Mouse (Mus musculus) thymus, adult 2 months (tissue): ENCODE results near the gene Wdr44. TPM values are rescaled to one million over a fixed set of nuclear protein-coding genes. Genes with fewer than 3 reads are reported as not detected.
"Not testable (repeated sequence)": the region's sequence is repeated elsewhere in the genome, so short reads cannot be mapped to it uniquely, and the experiment has no call there.

ENCODE experiments used
- DNase-seq: peaks from one replicate; pipeline ENCODE4 v3.0.0; 2021
- H3K27ac ChIP-seq: fragments of 200-500 bp; 2 replicates; pipeline ENCODE4 v1.5.1; 2012; ENCODE audit warnings: low read length, control low read depth; ENCODE audit not compliant: control insufficient read depth, insufficient read depth
- H3K27me3 ChIP-seq: fragments of 200-500 bp; 2 replicates; pipeline ENCODE4 v1.6.1; 2012; ENCODE audit warnings: mild to moderate bottlenecking, low read length, moderate library complexity, mixed read lengths; ENCODE audit not compliant: control insufficient read depth, insufficient read depth
- H3K36me3 ChIP-seq: fragments of 200-500 bp; 2 replicates; pipeline ENCODE4 v1.6.1; 2012; ENCODE audit warnings: mild to moderate bottlenecking, low read length, moderate library complexity; ENCODE audit not compliant: control insufficient read depth, insufficient read depth
- H3K4me1 ChIP-seq: fragments of 200-500 bp; replicated peaks from 2 replicates; pipeline ENCODE4 v1.6.1; 2012; ENCODE audit warnings: low read length; ENCODE audit not compliant: control insufficient read depth, insufficient read depth
- H3K4me3 ChIP-seq: fragments of 200-500 bp; 2 replicates; pipeline ENCODE4 v1.5.1; 2012; ENCODE audit warnings: mild to moderate bottlenecking, low read length, control low read depth, moderate library complexity; ENCODE audit not compliant: control insufficient read depth, insufficient read depth
- CTCF ChIP-seq: fragments of 200-500 bp; IDR thresholded peaks from 2 replicates; pipeline ENCODE4 v1.5.1; 2012; ENCODE audit warnings: mild to moderate bottlenecking, control low read depth, low read length, moderate library complexity, borderline replicate concordance; ENCODE audit not compliant: control insufficient read depth, poor library complexity, insufficient read depth; ENCODE audit errors: extremely low read depth
- POLR2A ChIP-seq: fragments of 200-500 bp; IDR thresholded peaks from 2 replicates; pipeline ENCODE4 v1.6.1; 2012; ENCODE audit warnings: mild to moderate bottlenecking, low read length, control low read depth, moderate library complexity; ENCODE audit not compliant: control insufficient read depth, poor library complexity, insufficient read depth; ENCODE audit errors: extremely low read depth
- WGBS: fragments of 180-500 bp; shearing (Covaris S2); methylation state at CpG from one replicate; pipeline ENCODE4 v1.1.7; 2018; 5-methylcytosine and 5-hydroxymethylcytosine counted together
- polyA plus RNA-seq: library from polyadenylated mRNA; depleted of rRNA; stranded (reverse); fragments of >200 nt; gene quantifications from 2 replicates; pipeline ENCODE4 v1.2.3, GENCODE M21; 2012

Gene Wdr44
- polyA plus RNA-seq, 1 experiment, result 8.1 TPM

GRCm38 (mm10) chrX:23699023-23699422 is 6.2 kb downstream of the Wdr44 start:
- no peak for DNase-seq
- peaks cover 2% of the 10 kb centered on the region; the same call in 1 of the 2 replicates for H3K4me1 ChIP-seq
- no peaks in the 10 kb centered on the region for H3K27me3 ChIP-seq
- H3K27ac ChIP-seq, result no peak overlapping the region
- H3K4me3 ChIP-seq, result no peak overlapping the region
- no peaks in the 10 kb centered on the region for H3K36me3 ChIP-seq
- TF ChIP-seq CTCF (no peak), POLR2A (no peak)
- WGBS, result 95% methylated on average over 1 of the region's 1 CpGs

DNA sequence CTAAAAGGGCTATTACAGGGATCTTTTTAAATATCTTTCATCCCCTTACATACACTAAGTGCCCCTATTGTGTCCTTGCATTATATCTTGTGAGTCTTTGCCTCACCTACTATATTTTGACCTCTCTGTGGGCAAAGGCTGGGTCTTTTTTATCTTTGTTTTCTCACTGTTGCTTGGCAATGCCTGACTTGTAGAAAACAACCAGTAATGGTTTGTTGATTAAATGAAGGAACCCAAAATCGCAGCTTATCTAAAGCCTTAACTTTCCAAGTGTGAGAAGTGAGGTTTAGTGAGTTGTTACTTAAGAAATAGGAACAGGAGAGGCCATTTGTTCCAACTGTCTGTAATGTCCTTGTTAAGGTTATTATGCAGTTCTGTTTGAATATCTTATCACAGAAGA is 24.4 kb downstream of the Wdr44 start:
- 94% methylated on average over 1 of the region's 1 CpGs for WGBS
- Histone ChIP-seq H3K27ac (no peak overlapping the region), H3K4me3 (no peak overlapping the region), H3K4me1 (no peaks in the 10 kb centered on the region), H3K27me3 (no peaks in the 10 kb centered on the region), H3K36me3 (no peaks in the 10 kb centered on the region)
- TF ChIP-seq POLR2A (no peak), CTCF (no peak)
- no peak for DNase-seq

- 64% methylated on average over 1 of the region's 1 CpGs for WGBS
- Histone ChIP-seq H3K36me3 (no peaks in the 10 kb centered on the region), H3K27ac (no peak overlapping the region), H3K4me3 (no peak overlapping the region), H3K4me1 (no peaks in the 10 kb centered on the region), H3K27me3 (no peaks in the 10 kb centered on the region)
- no peak for DNase-seq
- TF ChIP-seq POLR2A, result no peak
Measured at GRCm38 (mm10) chrX:23727463-23727862, 34.6 kb downstream of the Wdr44 start.

DNA sequence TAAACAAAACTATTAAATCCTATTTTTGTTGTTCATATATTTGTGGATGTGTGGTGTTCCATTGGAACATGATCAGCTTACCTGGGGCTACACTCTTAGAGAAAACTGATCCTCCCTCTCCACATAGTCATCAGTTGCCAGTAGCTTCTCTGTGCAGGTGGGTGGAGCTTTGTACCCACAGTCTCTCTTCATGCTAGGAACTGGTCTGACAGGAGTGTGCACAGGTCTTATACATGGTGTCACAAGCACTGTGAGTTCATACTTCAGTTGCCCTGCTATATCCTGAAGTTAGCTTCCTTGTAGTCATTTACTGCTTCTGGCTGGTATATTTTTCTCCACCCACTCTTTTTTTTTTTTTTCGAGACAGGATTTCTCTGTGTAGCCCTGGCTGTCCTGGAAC is 61.8 kb downstream of the Wdr44 start:
- TF ChIP-seq CTCF (no peak), POLR2A (no peak)
- no peaks in the 10 kb centered on the region for H3K4me1 ChIP-seq
- no peak overlapping the region for H3K27ac ChIP-seq
- no peak overlapping the region for H3K4me3 ChIP-seq
- H3K27me3 ChIP-seq, result no peaks in the 10 kb centered on the region
- H3K36me3 ChIP-seq, result no peaks in the 10 kb centered on the region
- 100% methylated on average over 1 of the region's 1 CpGs for WGBS
- DNase-seq, result no peak

DNA sequence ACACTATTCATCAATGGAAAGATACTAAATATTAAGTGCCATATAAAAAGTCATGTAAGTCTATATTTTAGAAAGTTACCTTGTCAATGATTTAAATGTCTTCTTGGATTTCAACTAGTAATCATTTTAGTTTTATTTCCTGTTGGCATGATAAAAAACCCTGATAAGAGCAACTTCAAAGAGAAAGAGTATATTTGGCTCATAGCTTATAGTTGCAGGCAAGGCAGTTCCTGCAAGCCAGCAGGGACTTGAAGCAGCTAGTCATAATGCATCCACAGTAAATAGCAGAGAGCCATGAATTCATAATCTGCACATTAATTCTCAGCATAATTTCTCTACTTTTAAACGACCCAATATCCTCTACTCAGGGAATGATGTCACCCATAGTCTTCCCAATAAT is 75.0 kb downstream of the Wdr44 start:
- Histone ChIP-seq H3K27me3 (no peaks in the 10 kb centered on the region), H3K4me3 (no peak overlapping the region), H3K36me3 (no peaks in the 10 kb centered on the region), H3K27ac (no peak overlapping the region), H3K4me1 (no peaks in the 10 kb centered on the region)
- no peak for DNase-seq
- TF ChIP-seq CTCF, result no peak
- TF ChIP-seq POLR2A, result no peak
- 100% methylated on average over 1 of the region's 1 CpGs for WGBS

DNA sequence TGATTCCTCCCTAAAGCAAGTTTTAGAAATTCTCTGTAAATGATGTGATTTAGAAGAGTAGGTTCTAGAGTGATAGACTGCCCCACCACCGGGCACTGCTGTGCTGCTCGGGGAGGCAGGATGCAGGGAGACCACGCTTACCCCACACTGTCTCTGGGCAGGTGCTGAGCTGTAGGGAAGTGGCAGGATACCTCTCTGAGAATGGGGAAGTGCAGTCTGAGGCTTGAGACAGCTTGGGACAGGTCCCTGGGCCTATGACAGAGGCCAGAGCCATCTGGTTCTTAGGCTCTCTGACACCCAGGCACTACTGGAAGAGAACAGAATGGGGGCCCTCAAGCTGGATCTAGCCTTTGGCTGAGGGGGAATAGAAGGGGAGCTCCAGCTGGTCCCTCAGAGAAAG is 114.3 kb downstream of the Wdr44 start:
- TF ChIP-seq CTCF (no peak), POLR2A (no peak)
- Histone ChIP-seq H3K36me3 (no peaks in the 10 kb centered on the region), H3K27me3 (no peaks in the 10 kb centered on the region), H3K4me1 (no peaks in the 10 kb centered on the region), H3K4me3 (no peak overlapping the region), H3K27ac (no peak overlapping the region)
- no peak for DNase-seq
- 28% methylated on average over 3 of the region's 3 CpGs for WGBS

DNA sequence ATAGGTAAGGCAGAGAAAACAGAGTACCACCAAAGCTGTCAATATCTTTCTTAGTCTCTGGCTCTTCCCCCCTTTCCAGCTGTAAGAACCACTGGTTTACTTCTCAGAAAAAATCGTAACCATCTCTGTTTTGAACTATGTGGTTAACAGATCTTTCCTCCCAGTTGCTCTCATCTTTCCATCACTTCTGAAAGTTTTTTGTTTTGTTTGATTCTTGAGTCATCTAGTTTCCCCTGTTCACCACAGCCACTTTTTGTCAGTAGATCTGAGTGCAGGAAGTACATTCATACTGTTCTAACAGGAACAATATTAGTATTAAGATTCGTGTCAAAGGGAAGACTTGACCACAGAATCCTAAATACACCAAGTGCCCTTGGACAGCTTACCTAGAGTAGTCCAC is 117.5 kb downstream of the Wdr44 start:
- Histone ChIP-seq H3K27me3 (no peaks in the 10 kb centered on the region), H3K4me1 (no peaks in the 10 kb centered on the region), H3K4me3 (no peak overlapping the region), H3K36me3 (no peaks in the 10 kb centered on the region), H3K27ac (no peak overlapping the region)
- 7% methylated on average over 2 of the region's 2 CpGs for WGBS
- no peak for DNase-seq
- TF ChIP-seq CTCF (no peak), POLR2A (no peak)

DNA sequence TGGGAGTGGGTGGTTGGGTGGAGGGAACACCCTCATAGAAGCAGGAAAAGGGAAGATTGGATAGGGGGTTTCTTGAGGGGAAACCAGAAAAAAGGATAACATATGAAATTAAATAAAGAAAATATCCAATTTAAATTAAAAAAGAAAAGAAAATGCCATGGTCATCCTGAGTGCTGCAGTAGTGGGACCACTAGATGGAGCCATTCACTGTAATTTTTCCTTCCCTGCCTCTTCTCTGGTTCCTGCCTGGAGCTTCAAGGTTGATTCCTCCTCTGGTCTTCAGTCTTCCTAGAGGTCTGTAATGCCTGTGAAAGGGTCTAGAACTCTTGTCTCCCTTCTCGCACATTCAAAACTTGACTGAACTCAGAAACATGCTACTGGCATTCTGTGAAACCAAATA is 120.4 kb downstream of the Wdr44 start:
- not testable (repeated sequence) for H3K27me3 ChIP-seq, DNase-seq, H3K4me1 ChIP-seq, H3K4me3 ChIP-seq, H3K36me3 ChIP-seq, H3K27ac ChIP-seq
- WGBS, result 100% methylated on average over 1 of the region's 1 CpGs

DNA sequence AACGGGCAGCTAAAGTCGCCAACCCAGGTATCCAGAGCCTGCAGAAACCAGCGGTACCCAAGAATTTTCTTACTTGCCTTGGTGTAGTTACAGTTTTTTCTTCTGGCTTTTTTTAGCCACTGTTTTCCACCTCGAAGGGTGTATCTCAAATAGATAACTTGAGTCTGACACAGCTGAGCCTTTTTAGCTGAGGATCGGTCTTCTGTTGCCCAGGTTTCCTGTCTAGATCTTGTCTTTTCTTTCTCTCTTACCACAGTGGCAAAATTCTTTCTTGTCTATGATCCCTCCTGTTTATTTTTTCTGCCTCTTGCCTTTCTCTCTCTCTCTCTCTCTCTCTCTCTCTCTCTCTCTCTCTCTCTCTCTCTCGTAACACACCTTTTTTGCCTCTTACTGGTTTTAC is 130.0 kb downstream of the Wdr44 start:
- not testable (repeated sequence) for DNase-seq, H3K4me3 ChIP-seq, H3K36me3 ChIP-seq, H3K27me3 ChIP-seq, H3K4me1 ChIP-seq, H3K27ac ChIP-seq
- WGBS, result 46% methylated on average over 6 of the region's 6 CpGs
